Mouse (Mus musculus) midbrain, embryonic 13.5 days (tissue): ENCODE results near the gene Coa4. TPM values are rescaled to one million over a fixed set of nuclear protein-coding genes. Genes with fewer than 3 reads are reported as not detected.

Experiments
- ATAC-seq: fragments of 200-750 bp; cut with Nextera tagmentation; 2 replicates; pipeline ENCODE4 v1.8.0; 2017; ENCODE audit warnings: mild to moderate bottlenecking, moderate TSS enrichment, moderate library complexity
- H3K27ac ChIP-seq: fragments of 300-500 bp; sonication (generic); 2 replicates; pipeline ENCODE4 v1.5.1; 2015; ENCODE audit warnings: inconsistent platforms, mild to moderate bottlenecking, moderate library complexity
- H3K27me3 ChIP-seq: fragments of 300-500 bp; sonication (generic); 2 replicates; pipeline ENCODE4 v1.6.1; 2015; ENCODE audit warnings: mild to moderate bottlenecking, inconsistent platforms
- H3K36me3 ChIP-seq: fragments of 300-500 bp; sonication (generic); 2 replicates; pipeline ENCODE4 v1.6.1; 2015; ENCODE audit warnings: mild to moderate bottlenecking, inconsistent platforms
- H3K4me1 ChIP-seq: fragments of 300-500 bp; sonication (generic); replicated peaks from 2 replicates; pipeline ENCODE4 v1.6.1; 2015; ENCODE audit warnings: inconsistent platforms
- H3K4me2 ChIP-seq: fragments of 300-500 bp; sonication (generic); replicated peaks from 2 replicates; pipeline ENCODE4 v1.6.1; 2015; ENCODE audit warnings: moderate library complexity, mild to moderate bottlenecking, inconsistent platforms
- H3K4me3 ChIP-seq: fragments of 300-500 bp; sonication (generic); replicated peaks from 2 replicates; pipeline ENCODE4 v1.5.1; 2015; ENCODE audit warnings: mild to moderate bottlenecking, inconsistent platforms
- H3K9ac ChIP-seq: fragments of 300-500 bp; sonication (generic); replicated peaks from 2 replicates; pipeline ENCODE4 v1.6.1; 2015; ENCODE audit warnings: mild to moderate bottlenecking, inconsistent platforms
- H3K9me3 ChIP-seq: fragments of 300-500 bp; sonication (generic); 2 replicates; pipeline ENCODE4 v1.6.1; 2016; ENCODE audit warnings: mild to moderate bottlenecking, inconsistent platforms
- WGBS: fragments of 180-500 bp; shearing (Covaris S2); methylation state at CpG from one replicate; pipeline ENCODE4 v1.1.7; 2015; 5-methylcytosine and 5-hydroxymethylcytosine counted together
- polyA plus RNA-seq: library from polyadenylated mRNA; unstranded; fragments of >200 nt; fragmentation: Nextera tagmentation; extraction: Ambion mirVana; gene quantifications from 2 replicates; pipeline ENCODE4 v1.2.1, GENCODE M21; 2015

Gene Coa4
- polyA plus RNA-seq, 1 experiment from 2014 or later = 19.7 TPM

DNA sequence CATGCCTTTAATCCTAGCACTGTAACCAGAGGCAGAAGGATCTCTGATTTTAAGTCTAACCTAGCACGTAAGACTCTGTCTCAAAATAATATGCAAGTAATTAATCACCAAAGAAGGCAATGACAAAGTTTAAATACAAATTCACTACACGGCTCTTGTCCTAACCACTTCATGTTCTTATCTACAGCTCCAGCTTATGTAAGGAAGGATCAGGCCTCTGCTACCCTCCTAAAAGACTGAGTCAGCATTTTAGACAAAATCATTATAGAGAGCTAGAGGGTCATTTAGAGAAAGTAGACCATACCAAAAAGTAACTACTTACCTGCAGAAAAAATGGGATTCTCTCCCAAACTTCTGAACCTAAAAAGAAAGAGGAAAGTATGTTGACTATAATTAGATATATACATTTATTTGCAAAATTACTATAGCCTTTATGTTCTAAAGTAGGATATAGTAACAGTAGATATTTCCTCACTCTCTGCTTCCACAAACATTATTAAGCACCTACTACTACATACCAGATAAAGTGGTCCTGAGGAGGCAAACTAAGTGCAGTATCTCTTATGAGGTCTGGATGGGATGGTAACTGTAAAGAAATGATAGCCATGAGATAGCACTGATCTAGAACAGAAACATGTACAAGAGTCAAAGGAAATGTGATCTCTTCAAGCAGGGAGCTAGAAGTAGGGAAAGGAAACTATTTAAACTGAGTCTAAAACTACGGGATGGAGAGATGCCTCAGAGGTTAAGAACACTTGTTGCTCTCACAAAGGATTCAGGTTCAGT lies 34.3 kb downstream of the Coa4 start:
- WGBS = 88% methylated on average over 3 of the region's 3 CpGs
- H3K9ac ChIP-seq = no peak overlapping the region
- peaks cover 15% of the 10 kb centered on the region for H3K36me3 ChIP-seq
- no peak for ATAC-seq
- no peak overlapping the region for H3K27ac ChIP-seq
- no peak overlapping the region for H3K4me3 ChIP-seq
- no peaks in the 10 kb centered on the region for H3K27me3 ChIP-seq
- no peaks in the 10 kb centered on the region for H3K4me1 ChIP-seq
- no peaks in the 10 kb centered on the region for H3K9me3 ChIP-seq
- no peak overlapping the region for H3K4me2 ChIP-seq

DNA sequence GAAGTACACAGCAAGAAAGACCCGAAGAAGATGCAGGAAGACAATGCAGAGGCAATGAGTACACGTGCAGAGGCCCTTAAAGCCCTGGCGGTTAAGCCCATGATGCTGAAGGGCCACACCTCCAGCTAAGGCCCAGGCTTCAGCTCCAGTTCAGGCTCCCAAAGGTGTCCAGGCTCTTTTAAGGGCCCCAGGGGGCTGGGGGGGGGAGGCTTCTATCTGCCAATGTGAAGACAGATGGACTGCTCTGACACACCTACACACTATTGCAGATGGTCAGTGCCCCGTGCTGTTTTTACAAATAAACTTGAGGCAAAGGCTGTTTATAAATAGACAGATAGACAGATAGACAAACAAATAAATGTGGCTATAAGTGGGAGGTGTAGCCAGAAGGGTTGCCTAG lies 35.2 kb downstream of the Coa4 start:
- 70% methylated on average over 4 of the region's 4 CpGs for WGBS

DNA sequence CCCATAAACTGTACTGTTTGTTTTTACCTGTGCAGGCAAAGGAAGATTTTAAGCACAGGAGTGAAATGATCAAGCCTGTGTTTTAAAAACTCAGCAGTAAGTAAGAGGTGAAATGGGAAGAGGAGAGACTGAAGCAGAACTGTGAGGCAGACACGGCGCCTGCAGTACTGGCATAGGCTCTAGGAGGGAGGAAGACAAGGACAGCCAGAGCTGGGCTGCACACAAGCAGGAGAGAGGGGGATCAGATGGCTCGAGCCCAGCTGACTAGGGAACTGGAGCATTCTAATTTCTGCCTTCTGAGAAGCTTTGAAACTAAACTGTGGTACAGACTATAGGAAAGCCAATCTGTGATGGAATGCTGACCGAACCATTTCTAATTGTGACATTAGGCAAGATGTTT lies 35.8 kb downstream of the Coa4 start:
- Histone ChIP-seq H3K9ac (no peak overlapping the region), H3K9me3 (no peaks in the 10 kb centered on the region), H3K4me2 (no peak overlapping the region), H3K27me3 (no peaks in the 10 kb centered on the region), H3K27ac (no peak overlapping the region), H3K4me3 (no peak overlapping the region), H3K36me3 (peaks cover 10% of the 10 kb centered on the region; the same call in 1 of the 2 replicates), H3K4me1 (no peaks in the 10 kb centered on the region)
- ATAC-seq = no peak
- WGBS = 88% methylated on average over 4 of the region's 4 CpGs

More for the DNA sequence above, 35.2 kb downstream of the Coa4 start:
- H3K4me2 ChIP-seq = no peak overlapping the region
- no peak overlapping the region for H3K27ac ChIP-seq
- no peak overlapping the region for H3K9ac ChIP-seq
- H3K4me1 ChIP-seq = no peaks in the 10 kb centered on the region
- ATAC-seq = no peak
- H3K4me3 ChIP-seq = no peak overlapping the region
- no peaks in the 10 kb centered on the region for H3K27me3 ChIP-seq
- no peaks in the 10 kb centered on the region for H3K9me3 ChIP-seq
- H3K36me3 ChIP-seq = peaks cover 15% of the 10 kb centered on the region

DNA sequence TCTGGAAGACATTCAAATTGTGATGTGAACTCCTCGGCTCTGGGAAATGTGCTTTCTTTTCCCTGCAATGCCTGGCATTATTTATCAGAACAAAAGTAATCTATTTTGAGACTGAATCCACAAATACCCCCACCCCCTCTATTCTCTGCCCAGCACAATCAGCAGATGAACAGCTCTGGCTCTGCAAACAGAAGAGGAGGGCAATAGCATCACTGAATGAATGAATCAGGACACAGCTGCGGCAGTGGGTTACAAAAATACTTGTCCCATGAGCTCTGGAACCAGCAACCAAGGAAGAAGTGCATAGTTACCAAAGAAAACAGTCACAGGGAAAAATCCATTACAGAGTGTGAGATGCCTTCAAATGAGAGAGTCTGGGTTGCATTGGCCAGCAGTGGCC lies 41.9 kb downstream of the Coa4 start:
- WGBS = 73% methylated on average over 2 of the region's 2 CpGs
- no peak for ATAC-seq

DNA sequence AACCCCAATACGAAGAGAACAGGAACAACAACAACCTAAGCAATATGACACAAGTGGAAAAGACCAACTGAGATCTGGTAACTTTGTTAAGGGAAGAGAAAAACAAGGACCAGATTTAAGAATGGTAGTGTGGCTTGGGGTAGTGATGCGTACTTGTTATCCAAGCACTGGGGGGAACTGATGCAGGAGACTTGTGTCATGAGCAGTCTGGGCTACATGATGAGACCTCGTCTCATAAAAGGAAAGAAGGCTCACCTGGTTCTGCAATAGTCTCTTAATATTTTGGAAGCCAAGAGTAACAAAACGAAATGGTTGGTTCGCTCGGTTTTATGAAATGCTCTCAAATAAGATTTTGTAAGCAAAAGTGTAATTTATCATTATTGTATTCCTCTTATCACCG lies 45.4 kb downstream of the Coa4 start:
- Histone ChIP-seq H3K36me3 (no peaks in the 10 kb centered on the region), H3K27me3 (no peaks in the 10 kb centered on the region), H3K9me3 (no peaks in the 10 kb centered on the region), H3K4me2 (peak overlapping the region; percentile 64), H3K4me3 (peak overlapping the region; percentile 54), H3K9ac (peak overlapping the region; percentile 77), H3K4me1 (peaks cover 10% of the 10 kb centered on the region), H3K27ac (peak overlapping the region; percentile 95)
- no peak for ATAC-seq
- 36% methylated on average over 7 of the region's 7 CpGs for WGBS

More for the DNA sequence above, 41.9 kb downstream of the Coa4 start:
- no peak overlapping the region for H3K4me3 ChIP-seq
- no peak overlapping the region for H3K9ac ChIP-seq
- no peak overlapping the region for H3K4me2 ChIP-seq
- peaks cover 3% of the 10 kb centered on the region; the same call in 1 of the 2 replicates for H3K36me3 ChIP-seq
- no peaks in the 10 kb centered on the region for H3K9me3 ChIP-seq
- H3K27me3 ChIP-seq = no peaks in the 10 kb centered on the region
- no peak overlapping the region for H3K27ac ChIP-seq
- peaks cover 10% of the 10 kb centered on the region for H3K4me1 ChIP-seq

DNA sequence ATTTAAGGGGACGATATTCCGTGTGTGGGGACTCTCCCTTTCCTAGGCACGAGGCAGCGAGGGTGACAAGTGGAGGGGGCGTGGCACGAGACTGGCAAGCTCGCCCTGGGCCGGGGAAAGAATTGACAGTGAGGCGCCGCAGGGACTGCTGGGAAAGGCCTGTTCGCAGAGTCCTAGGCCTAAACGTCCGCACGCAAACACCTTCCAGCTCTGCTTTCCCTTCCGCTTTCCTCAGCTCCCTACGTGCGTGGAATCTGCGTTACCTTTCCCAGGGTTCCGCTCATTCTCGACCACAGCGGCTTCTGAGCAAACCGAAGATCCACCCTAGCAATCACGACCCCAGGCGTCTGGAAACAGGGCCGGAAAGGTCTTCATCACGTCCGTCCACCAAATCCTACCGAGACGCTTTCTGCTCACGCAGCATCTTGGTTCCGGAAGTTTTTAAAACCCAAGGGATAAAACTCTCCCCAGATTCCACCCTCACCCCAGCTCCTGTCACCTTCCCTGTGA lies 45.9 kb downstream of the Coa4 start:
- peak overlapping the region; percentile 95 for H3K27ac ChIP-seq
- peak overlapping the region; percentile 77 for H3K9ac ChIP-seq
- H3K36me3 ChIP-seq = no peaks in the 10 kb centered on the region
- peaks cover 10% of the 10 kb centered on the region for H3K4me1 ChIP-seq
- H3K4me2 ChIP-seq = peak overlapping the region; percentile 64
- WGBS = under 1% methylated on average over 31 of the region's 31 CpGs
- no peaks in the 10 kb centered on the region for H3K27me3 ChIP-seq
- peak overlapping the region; percentile 54 for H3K4me3 ChIP-seq
- H3K9me3 ChIP-seq = no peaks in the 10 kb centered on the region
- ATAC-seq = peak; percentile 98

DNA sequence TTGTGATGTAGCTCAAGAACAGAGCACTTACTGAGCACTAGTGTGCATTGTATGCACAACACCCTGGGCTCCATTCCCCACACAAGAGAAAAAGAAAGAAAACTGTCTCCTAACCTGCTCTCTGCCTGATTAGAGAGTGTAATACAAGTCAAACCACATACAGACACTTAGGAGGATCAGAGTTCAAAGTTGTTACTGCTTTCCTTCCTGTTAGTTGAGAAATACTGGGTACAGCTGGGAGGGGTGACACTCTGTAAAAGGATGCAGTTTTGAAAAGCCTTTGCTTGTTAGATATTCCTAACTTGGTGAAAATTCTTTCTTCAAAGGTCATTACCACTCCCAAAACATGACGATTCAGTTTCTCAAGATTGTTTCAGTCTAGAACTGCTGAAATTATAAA lies 52.9 kb downstream of the Coa4 start:
- H3K27ac ChIP-seq = no peak overlapping the region
- WGBS = 80% methylated on average over 1 of the region's 1 CpGs
- no peaks in the 10 kb centered on the region for H3K27me3 ChIP-seq
- no peaks in the 10 kb centered on the region for H3K36me3 ChIP-seq
- H3K9ac ChIP-seq = no peak overlapping the region
- H3K4me1 ChIP-seq = no peaks in the 10 kb centered on the region
- ATAC-seq = no peak
- H3K4me3 ChIP-seq = no peak overlapping the region
- no peaks in the 10 kb centered on the region for H3K9me3 ChIP-seq
- H3K4me2 ChIP-seq = no peak overlapping the region

Other genes starting within 250 kb of the Coa4 start
- gene C2cd3, start 164.8 kb upstream of the Coa4 start, polyA plus RNA-seq = 25.7 and 28.7 TPM in 2 replicates
- gene Ppme1, start 164.8 kb upstream of the Coa4 start, polyA plus RNA-seq = 139 and 144 TPM in 2 replicates
- not detected in 2 replicates for gene Ucp3, start 64.1 kb upstream of the Coa4 start, polyA plus RNA-seq
- gene Ucp2, start 43.7 kb upstream of the Coa4 start, polyA plus RNA-seq = 51.9 and 52.5 TPM in 2 replicates
- gene Dnajb13, start 22.1 kb upstream of the Coa4 start, polyA plus RNA-seq = 1.2 and 3.2 TPM in 2 replicates
- gene Rab6a, start 70.3 kb downstream of the Coa4 start, polyA plus RNA-seq = 197 and 199 TPM in 2 replicates
- gene Mrpl48, start 71.2 kb downstream of the Coa4 start, polyA plus RNA-seq = 80.9 and 89.0 TPM in 2 replicates
- gene Plekhb1, start 125.3 kb downstream of the Coa4 start, polyA plus RNA-seq = 5.1 and 5.8 TPM in 2 replicates
- gene Fam168a, start 169.6 kb downstream of the Coa4 start, polyA plus RNA-seq = 85.8 and 94.4 TPM in 2 replicates